ENCODE assay signal across 16 mouse cellular contexts in the genomic region with DNA sequence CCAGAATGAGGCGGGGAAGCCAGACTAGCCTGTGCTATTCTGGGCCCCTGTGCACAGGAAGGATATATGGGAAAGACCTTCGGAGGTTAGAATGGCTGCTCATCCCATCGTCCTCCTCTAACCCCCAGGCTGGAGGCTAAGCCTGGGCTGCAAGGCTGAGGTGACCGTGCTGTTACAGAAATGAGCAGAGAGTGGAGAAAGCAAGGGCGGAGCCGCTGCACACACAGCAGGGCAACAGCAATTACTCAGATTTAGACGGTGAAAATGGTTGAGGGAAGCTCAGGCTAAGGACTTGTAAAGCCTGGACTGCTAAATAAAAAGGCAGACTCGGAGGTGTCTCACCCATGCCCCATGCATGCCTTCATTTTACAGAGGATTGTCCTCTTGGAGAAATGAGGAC. TPM values are rescaled to one million over a fixed set of nuclear protein-coding genes. Genes with fewer than 3 reads are reported as not detected.
DNase-seq lines count a peak whose midpoint lies in the region; ATAC-seq and TF ChIP-seq lines count a peak whose summit lies in the region.
"Had no signal": no experiment of that assay in that cellular context is flagged by ENCODE, and none has a peak within 500 bp of the region (broad histone marks: within the 10 kb centered on the region; RNA-seq: fewer than 3 reads in every experiment).

No protein-coding gene starts in this region.

- H3K27me3 ChIP-seq in embryonic facial prominence, embryonic 13.5 days, result no peaks in the 10 kb centered on the region
- H3K27me3 ChIP-seq in embryonic facial prominence, embryonic 10.5 days (replicated peaks; ENCODE audit: low read depth, poor library complexity, severe bottlenecking), result no peaks in the 10 kb centered on the region; the same call in 1 of the 2 replicates
- no peaks in the 10 kb centered on the region for H3K27me3 ChIP-seq in heart, embryonic 15.5 days
- no peaks in the 10 kb centered on the region for H3K27me3 ChIP-seq in liver, postnatal 0 days (ENCODE audit: insufficient read depth, low read length)
- H3K27me3 ChIP-seq: liver, embryonic 12.5 days; Patski had no signal

- no peak overlapping the region for H3K4me2 ChIP-seq in embryonic facial prominence, embryonic 13.5 days
- no peak overlapping the region for H3K4me2 ChIP-seq in heart, embryonic 15.5 days
- H3K4me2 ChIP-seq in liver, postnatal 0 days (ENCODE audit: low read depth, low read length), result no peak overlapping the region
- H3K4me2 ChIP-seq: liver, embryonic 12.5 days had no signal

- no peak overlapping the region for H3K4me3 ChIP-seq in embryonic facial prominence, embryonic 13.5 days
- no peak overlapping the region for H3K4me3 ChIP-seq in embryonic facial prominence, embryonic 10.5 days
- H3K4me3 ChIP-seq in heart, embryonic 15.5 days, result no peak overlapping the region
- H3K4me3 ChIP-seq in liver, postnatal 0 days (ENCODE audit: low read depth, low read length), result no peak overlapping the region
- H3K4me3 ChIP-seq: hindbrain, embryonic 10.5 days; liver, embryonic 12.5 days had no signal

- no peaks in the 10 kb centered on the region for H3K36me3 ChIP-seq in embryonic facial prominence, embryonic 13.5 days
- H3K36me3 ChIP-seq in embryonic facial prominence, embryonic 10.5 days (replicated peaks), result no peaks in the 10 kb centered on the region
- no peaks in the 10 kb centered on the region for H3K36me3 ChIP-seq in heart, embryonic 15.5 days
- peaks cover 15% of the 10 kb centered on the region; the same call in 1 of the 2 replicates for H3K36me3 ChIP-seq in liver, postnatal 0 days (replicated peaks; ENCODE audit: insufficient read depth, low read length)
- H3K36me3 ChIP-seq: hindbrain, embryonic 10.5 days; liver, embryonic 12.5 days had no signal

- intact Hi-C loops in heart, postnatal 14 days (cut with DNase I), result loop anchor here (2.0 kb wide), 1 partner anchor 18 kb away; no protein-coding TSS in a partner anchor

- H3K9ac ChIP-seq in embryonic facial prominence, embryonic 13.5 days, result no peak overlapping the region
- peak overlapping the region; percentile 24; the same call in 1 of the 2 replicates for H3K9ac ChIP-seq in heart, embryonic 15.5 days
- H3K9ac ChIP-seq in liver, postnatal 0 days (replicated peaks), result no peak overlapping the region
- H3K9ac ChIP-seq: liver, embryonic 12.5 days had no signal

- TF ChIP-seq CTCF in liver, postnatal 0 days (IDR thresholded peaks at IDR 0.05; ENCODE audit: low read depth), result no peak

- 56% methylated on average over 8 of the region's 8 CpGs for WGBS in embryonic facial prominence, embryonic 13.5 days
- WGBS in embryonic facial prominence, embryonic 10.5 days, result 69% methylated on average over 8 of the region's 8 CpGs
- WGBS in heart, embryonic 15.5 days, result 38% methylated on average over 8 of the region's 8 CpGs
- WGBS in liver, postnatal 0 days (ENCODE audit: insufficient replicate concordance), result 45% methylated on average over 8 of the region's 8 CpGs

- peaks cover 24% of the 10 kb centered on the region for H3K4me1 ChIP-seq in embryonic facial prominence, embryonic 13.5 days
- H3K4me1 ChIP-seq in embryonic facial prominence, embryonic 10.5 days, result peaks cover 18% of the 10 kb centered on the region
- peaks cover 33% of the 10 kb centered on the region for H3K4me1 ChIP-seq in heart, embryonic 15.5 days (replicated peaks)
- H3K4me1 ChIP-seq in liver, postnatal 0 days (ENCODE audit: insufficient read depth), result 0 out of 2 replicates have a peak, but pooled peaks cover 2% of the 10 kb centered on the region

- H3K9me3 ChIP-seq in embryonic facial prominence, embryonic 13.5 days, result no peaks in the 10 kb centered on the region
- H3K9me3 ChIP-seq in embryonic facial prominence, embryonic 10.5 days, result no peaks in the 10 kb centered on the region
- no peaks in the 10 kb centered on the region for H3K9me3 ChIP-seq in heart, embryonic 15.5 days (replicated peaks)
- no peaks in the 10 kb centered on the region for H3K9me3 ChIP-seq in liver, postnatal 0 days (ENCODE audit: low read length)
- H3K9me3 ChIP-seq: hindbrain, embryonic 10.5 days; liver, embryonic 12.5 days had no signal

- DNase-seq in embryonic facial prominence, embryonic 10.5 days (ENCODE audit: low spot score), result no peak
- no peak for DNase-seq in heart, postnatal 14 days
- DNase-seq in liver, postnatal 0 days, result no peak
- DNase-seq in liver, result no peak
- DNase-seq in ZHBTc4 (ENCODE audit: low read depth, low spot score), result peak; percentile 11
- DNase-seq in cerebellum, postnatal 14 days, result no peak
- DNase-seq: cerebellum, adult 8-10 months; embryo, embryonic 11 days; kidney, postnatal 10 days had no signal

- peak overlapping the region; percentile 18; the same call in 1 of the 2 replicates for H3K27ac ChIP-seq in embryonic facial prominence, embryonic 13.5 days
- H3K27ac ChIP-seq in embryonic facial prominence, embryonic 10.5 days (replicated peaks), result no peak overlapping the region
- peak overlapping the region; percentile 60 for H3K27ac ChIP-seq in heart, embryonic 15.5 days
- H3K27ac ChIP-seq in liver, postnatal 0 days (ENCODE audit: low read depth), result 0 out of 2 replicates have a peak overlapping the region, but pooled peaks have one; percentile 29
- H3K27ac ChIP-seq: liver, embryonic 12.5 days had no signal

- ATAC-seq in embryonic facial prominence, embryonic 13.5 days (ENCODE audit: insufficient number of reproducible peaks, insufficient read depth, low FRiP score, low TSS enrichment, low read depth), result no peak
- ATAC-seq in heart, embryonic 15.5 days (replicated peaks; ENCODE audit: insufficient number of reproducible peaks, insufficient read depth, low FRiP score, low read depth), result no peak
- peak; percentile 19; the same call in 1 of the 2 replicates for ATAC-seq in liver, postnatal 0 days
- ATAC-seq: forebrain, embryonic 16.5 days; liver, embryonic 12.5 days; midbrain, embryonic 16.5 days; Patski had no signal

- TF ChIP-seq EP300 in liver, postnatal 0 days (IDR thresholded peaks at IDR 0.05; ENCODE audit: low read depth), result no peak

RNA-seq across cellular contexts. Expression of gene Epas1, which starts 45.0 kb away (rescaled TPM):
- 3.0 and 3.9 TPM in 2 replicates for polyA plus RNA-seq in embryonic facial prominence, embryonic 13.5 days (2015; fragmentation: Nextera tagmentation; extraction: Ambion mirVana)
- 2.8 and 2.9 TPM in 2 replicates for polyA plus RNA-seq in embryonic facial prominence, embryonic 10.5 days (2016; fragmentation: Nextera tagmentation; extraction: Ambion mirVana)
- polyA plus RNA-seq in heart, embryonic 15.5 days (2015; fragmentation: Nextera tagmentation; extraction: Ambion mirVana), result 7.1 and 8.0 TPM in 2 replicates
- 100 to 1,000 TPM; 259 to 278 TPM for total RNA-seq in heart, postnatal 14 days (2021)
- polyA plus RNA-seq in liver, postnatal 0 days (2015; fragmentation: Nextera tagmentation; extraction: Ambion mirVana), result 7.5 and 8.2 TPM in 2 replicates
